Mouse (Mus musculus) ES-E14 (cell line): ENCODE data around the gene Rbfox3. TPM values are rescaled to one million over a fixed set of nuclear protein-coding genes. Genes with fewer than 3 reads are reported as not detected.

Experiments
- DNase-seq: peaks from one replicate; pipeline ENCODE4 v3.0.0-alpha.2; 2013; ENCODE audit warnings: low read depth, low spot score
- H3K27ac ChIP-seq: 2 replicates; pipeline ENCODE4 v1.5.1; 2012; ENCODE audit warnings: low read depth, mild to moderate bottlenecking, low read length, moderate library complexity, mixed read lengths; ENCODE audit not compliant: poor library complexity, insufficient read depth, severe bottlenecking
- H3K36me3 ChIP-seq: 2 replicates; pipeline ENCODE4 v1.6.1; 2012; ENCODE audit warnings: mild to moderate bottlenecking, low read length, moderate library complexity, mixed read lengths; ENCODE audit not compliant: control insufficient read depth, poor library complexity, insufficient read depth, severe bottlenecking
- H3K4me1 ChIP-seq, 2 experiments: fragments of 150-350 bp in 1 of 2; sonication (generic) in 1 of 2; 2 replicates each; pipeline ENCODE4 v1.6.1; 2012; ENCODE audit warnings: low read length in 2 of 2, mild to moderate bottlenecking in 1 of 2, mixed read lengths in 1 of 2; ENCODE audit not compliant: control insufficient read depth in 2 of 2, insufficient read depth in 2 of 2, poor library complexity in 1 of 2
- H3K4me3 ChIP-seq, 2 experiments: fragments of 150-350 bp in 1 of 2; sonication (generic) in 1 of 2; 2 replicates each; pipeline ENCODE4 v1.5.1; 2012; ENCODE audit warnings: low read length in 2 of 2, low read depth in 1 of 2, mild to moderate bottlenecking in 1 of 2, mixed read lengths in 1 of 2; ENCODE audit not compliant: insufficient read depth in 1 of 2, poor library complexity in 1 of 2, severe bottlenecking in 1 of 2
- H3K9ac ChIP-seq: 2 replicates; pipeline ENCODE4 v1.6.1; 2012; ENCODE audit warnings: low read depth, mild to moderate bottlenecking, low read length, mixed read lengths; ENCODE audit not compliant: poor library complexity, insufficient read depth, severe bottlenecking
- H3K9me3 ChIP-seq: fragments of 150-350 bp; sonication (generic); 2 replicates; pipeline ENCODE4 v1.6.1; 2012; ENCODE audit warnings: low read depth, mild to moderate bottlenecking, low read length; ENCODE audit not compliant: control insufficient read depth, insufficient read depth
- CHD2 ChIP-seq: IDR thresholded peaks from 2 replicates; pipeline ENCODE4 v1.6.1; 2014; ENCODE audit warnings: mild to moderate bottlenecking, low read depth, low read length, inconsistent platforms
- HCFC1 ChIP-seq: IDR thresholded peaks from 2 replicates; pipeline ENCODE4 v1.6.1; 2012; ENCODE audit warnings: low read length, inconsistent platforms, borderline replicate concordance; ENCODE audit not compliant: insufficient read depth
- MAFK ChIP-seq: IDR thresholded peaks from 2 replicates; pipeline ENCODE4 v1.6.1; 2014; ENCODE audit warnings: mild to moderate bottlenecking, low read depth, low read length, inconsistent platforms; ENCODE audit not compliant: insufficient read depth
- ZC3H11A ChIP-seq: IDR thresholded peaks from 2 replicates; pipeline ENCODE4 v1.6.1; 2012; ENCODE audit warnings: low read depth, mild to moderate bottlenecking, inconsistent platforms, low read length, borderline replicate concordance
- ZNF384 ChIP-seq: IDR thresholded peaks from 2 replicates; pipeline ENCODE4 v1.6.1; 2012; ENCODE audit warnings: low read depth, low read length, inconsistent platforms
- in situ Hi-C, 2 experiments: fragments of 600-800 bp; cut with MboI; formaldehyde crosslinking; loops; one replicate each; pipeline ENCODE4 v1.15.1; 2025; ENCODE audit warnings: low sequenced_read_pairs in 2 of 2, inconsistent platforms in 1 of 2; ENCODE audit not compliant: unreplicated experiment in 2 of 2
- total RNA-seq: library from RNA; depleted of rRNA; stranded (reverse); fragments of 300-350 nt; gene quantifications from 2 replicates; pipeline ENCODE4 v1.2.3, GENCODE M21; 2012

The Rbfox3 gene
- total RNA-seq, 1 experiment, result 0.45 TPM

DNA sequence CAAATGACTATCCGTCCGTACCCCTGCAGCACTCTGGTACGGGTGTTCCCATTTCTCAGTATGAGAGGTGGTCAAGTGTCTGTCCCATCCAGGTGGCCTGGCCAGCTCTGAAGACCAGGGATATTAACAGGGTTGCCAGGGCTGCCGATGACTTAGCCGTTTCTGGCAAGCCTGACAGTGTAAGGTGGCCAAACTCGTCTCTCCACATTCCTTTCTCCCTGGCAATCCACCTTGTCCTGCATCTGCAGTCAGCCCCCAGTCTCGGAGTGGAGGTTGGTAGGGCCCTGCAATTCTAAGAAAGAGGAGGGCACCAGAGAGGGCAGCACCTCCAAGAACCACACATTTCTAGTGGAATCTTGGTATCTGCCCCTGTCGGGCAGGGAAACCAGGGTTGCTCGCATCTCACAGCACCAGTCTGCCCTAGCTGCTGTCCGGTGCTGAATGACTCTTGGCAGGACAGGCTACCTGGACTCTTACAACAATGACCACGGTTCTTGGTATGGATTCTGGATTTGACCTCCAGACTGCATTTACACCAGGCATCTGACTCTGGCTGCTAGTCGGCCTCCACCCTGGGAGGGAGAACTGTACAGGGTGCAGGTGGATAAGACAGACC, 370.9 kb downstream of the Rbfox3 start:
- Histone ChIP-seq H3K4me3 (no peak overlapping the region), H3K27ac (no peak overlapping the region; the same call in 1 of the 2 replicates), H3K9me3 (no peaks in the 10 kb centered on the region), H3K9ac (no peak overlapping the region), H3K36me3 (no peaks in the 10 kb centered on the region), H3K4me1 (peaks cover 0 to 32% of the 10 kb centered on the region in 2 experiments; a peak in 2 of 4 replicates)
- DNase-seq, result no peak
- TF ChIP-seq CHD2, result no peak
- no peak for TF ChIP-seq MAFK
- no peak for TF ChIP-seq ZNF384
- no peak for TF ChIP-seq HCFC1
- TF ChIP-seq ZC3H11A, result no peak
- in situ Hi-C loops, result no loop called here

DNA sequence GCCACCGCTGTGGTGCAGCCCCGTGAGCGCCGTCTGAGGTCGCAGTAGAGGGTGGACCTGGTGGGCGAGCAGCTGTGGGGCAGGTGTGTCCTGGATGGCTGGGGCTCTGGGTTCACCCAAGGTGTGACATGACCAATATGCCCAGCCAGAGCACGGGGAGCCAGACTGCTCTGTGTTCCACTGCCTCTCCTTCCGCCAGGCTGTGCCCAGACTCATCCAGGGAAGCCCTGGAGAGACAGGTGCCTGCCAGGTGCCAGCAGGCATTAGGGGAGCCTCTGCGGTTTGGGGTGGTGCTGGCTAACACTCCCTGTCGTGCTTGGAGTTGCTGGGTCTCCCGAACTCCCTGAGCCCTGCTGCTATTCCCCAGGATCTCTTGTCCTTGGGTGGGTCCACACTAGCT, 373.4 kb downstream of the Rbfox3 start:
- in situ Hi-C loops, result no loop called here
- TF ChIP-seq MAFK (no peak), HCFC1 (no peak), ZNF384 (no peak), CHD2 (no peak), ZC3H11A (no peak)
- peaks cover 2 to 40% of the 10 kb centered on the region in 2 experiments; a peak in 2 of 4 replicates for H3K4me1 ChIP-seq
- H3K9me3 ChIP-seq, result no peaks in the 10 kb centered on the region
- H3K9ac ChIP-seq, result no peak overlapping the region
- no peak overlapping the region for H3K4me3 ChIP-seq
- no peaks in the 10 kb centered on the region for H3K36me3 ChIP-seq
- H3K27ac ChIP-seq, result no peak overlapping the region
- no peak for DNase-seq

DNA sequence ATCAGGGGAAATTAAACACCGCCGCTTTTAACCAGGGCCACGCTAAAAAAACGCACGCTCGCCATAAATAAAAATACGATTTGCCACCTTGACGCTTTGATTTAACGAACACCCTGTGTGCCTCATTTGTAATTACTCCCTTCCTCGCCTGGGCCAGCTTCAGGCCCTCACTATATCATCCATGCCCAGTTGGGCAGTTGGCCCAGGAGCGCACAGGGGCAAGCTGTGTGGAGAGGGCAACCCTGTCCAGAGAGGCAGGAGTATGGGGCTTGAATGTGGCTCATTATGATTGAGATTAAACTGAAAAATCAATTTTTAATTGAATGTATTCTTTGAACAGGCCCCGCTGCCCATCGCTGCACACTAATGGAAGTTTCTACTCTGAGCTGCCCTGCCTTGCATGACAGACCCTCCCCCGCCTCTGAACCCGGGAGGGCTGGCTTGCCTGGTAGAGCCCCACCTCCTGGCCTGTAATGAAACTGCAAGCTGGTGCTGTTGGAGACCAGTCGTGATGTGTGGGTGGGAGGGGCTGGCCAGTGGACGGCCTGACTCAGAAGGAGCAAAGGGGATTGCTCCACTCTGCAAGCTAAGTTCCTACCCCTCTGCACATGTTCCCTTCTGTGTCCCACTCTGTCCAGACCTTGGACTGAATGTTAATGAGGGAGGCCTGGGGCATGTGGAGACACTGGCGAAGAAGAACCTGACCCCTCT, 376.9 kb downstream of the Rbfox3 start:
- Histone ChIP-seq H3K27ac (no peak overlapping the region), H3K9me3 (no peaks in the 10 kb centered on the region), H3K9ac (no peak overlapping the region), H3K4me1 (peaks cover 2 to 16% of the 10 kb centered on the region in 2 experiments; a peak in 2 of 4 replicates), H3K4me3 (no peak overlapping the region), H3K36me3 (no peaks in the 10 kb centered on the region)
- DNase-seq, result peak; percentile 60
- in situ Hi-C loops, result no loop called here
- TF ChIP-seq ZC3H11A, result no peak

DNA sequence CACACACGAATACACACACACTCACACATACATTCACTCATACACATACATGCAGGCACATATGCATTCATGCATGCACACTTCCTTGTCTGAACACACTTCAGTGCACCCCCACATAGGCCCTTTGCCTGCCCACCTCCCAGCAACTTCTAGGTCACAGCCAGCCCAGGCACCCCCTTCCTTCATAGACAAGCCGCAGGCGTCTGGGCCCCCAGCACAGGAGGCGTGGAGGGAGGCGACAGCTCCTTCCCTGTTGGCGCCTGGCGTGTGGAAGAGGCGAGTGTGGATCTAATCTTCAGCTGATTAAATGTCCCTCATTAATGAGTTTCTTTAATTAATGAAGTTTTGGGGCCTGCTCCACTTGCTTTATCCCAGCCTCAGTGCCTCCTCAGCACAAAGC, 381.1 kb downstream of the Rbfox3 start:
- TF ChIP-seq CHD2 (no peak), MAFK (no peak), ZNF384 (no peak), ZC3H11A (no peak), HCFC1 (no peak)
- no peak overlapping the region for H3K9ac ChIP-seq
- H3K27ac ChIP-seq, result no peak overlapping the region
- peaks cover 2 to 11% of the 10 kb centered on the region in 2 experiments; a peak in 2 of 4 replicates for H3K4me1 ChIP-seq
- no peak for DNase-seq
- in situ Hi-C loops, result no loop called here
- H3K9me3 ChIP-seq, result no peaks in the 10 kb centered on the region
- H3K4me3 ChIP-seq, result no peak overlapping the region
- no peaks in the 10 kb centered on the region for H3K36me3 ChIP-seq
